Mouse (Mus musculus) forebrain, embryonic 13.5 days (tissue): ENCODE results near the gene Bach2. TPM values are rescaled to one million over a fixed set of nuclear protein-coding genes. Genes with fewer than 3 reads are reported as not detected.

ENCODE experiments used
- ATAC-seq: fragments of 200-750 bp; cut with Nextera tagmentation; 2 replicates; pipeline ENCODE4 v1.8.0; 2017
- H3K27ac ChIP-seq: fragments of 300-500 bp; sonication (generic); 2 replicates; pipeline ENCODE4 v1.5.1; 2015; ENCODE audit warnings: inconsistent platforms, mild to moderate bottlenecking, moderate library complexity
- H3K27me3 ChIP-seq: fragments of 300-500 bp; sonication (generic); 2 replicates; pipeline ENCODE4 v1.6.1; 2015; ENCODE audit warnings: mild to moderate bottlenecking, inconsistent platforms
- H3K36me3 ChIP-seq: fragments of 300-500 bp; sonication (generic); 2 replicates; pipeline ENCODE4 v1.6.1; 2015; ENCODE audit warnings: mild to moderate bottlenecking, inconsistent platforms; ENCODE audit not compliant: poor library complexity, severe bottlenecking
- H3K4me1 ChIP-seq: fragments of 300-500 bp; sonication (generic); 2 replicates; pipeline ENCODE4 v1.6.1; 2015; ENCODE audit warnings: inconsistent platforms
- H3K4me2 ChIP-seq: fragments of 300-500 bp; sonication (generic); 2 replicates; pipeline ENCODE4 v1.6.1; 2015; ENCODE audit warnings: inconsistent platforms, mild to moderate bottlenecking, moderate library complexity
- H3K4me3 ChIP-seq: fragments of 300-500 bp; sonication (generic); 2 replicates; pipeline ENCODE4 v1.5.1; 2015; ENCODE audit warnings: mild to moderate bottlenecking, inconsistent platforms
- H3K9ac ChIP-seq: fragments of 300-500 bp; sonication (generic); 2 replicates; pipeline ENCODE4 v1.6.1; 2015; ENCODE audit warnings: mild to moderate bottlenecking, inconsistent platforms
- H3K9me3 ChIP-seq: fragments of 300-500 bp; sonication (generic); replicated peaks from 2 replicates; pipeline ENCODE4 v1.6.1; 2016; ENCODE audit warnings: inconsistent platforms
- WGBS: fragments of 180-500 bp; shearing (Covaris S2); methylation state at CpG from one replicate; pipeline ENCODE4 v1.1.7; 2015; 5-methylcytosine and 5-hydroxymethylcytosine counted together
- polyA plus RNA-seq: library from polyadenylated mRNA; unstranded; fragments of >200 nt; fragmentation: Nextera tagmentation; extraction: Ambion mirVana; gene quantifications from 2 replicates; pipeline ENCODE4 v1.2.1, GENCODE M21; 2015

Bach2 gene
- polyA plus RNA-seq, 1 experiment from 2014 or later: 26.2 TPM

GRCm38 (mm10) chr4:32536870-32537508 is 298.4 kb downstream of the Bach2 start:
- 70% methylated on average over 8 of the region's 8 CpGs for WGBS

GRCm38 (mm10) chr4:32538088-32538487 is 299.5 kb downstream of the Bach2 start:
- peak; percentile 84 for ATAC-seq
- peaks cover 4% of the 10 kb centered on the region; the same call in 1 of the 2 replicates for H3K36me3 ChIP-seq
- H3K9me3 ChIP-seq: no peaks in the 10 kb centered on the region
- peak overlapping the region; percentile 17; the same call in 1 of the 2 replicates for H3K4me2 ChIP-seq
- peaks cover 47% of the 10 kb centered on the region for H3K4me1 ChIP-seq
- H3K4me3 ChIP-seq: no peak overlapping the region
- H3K27ac ChIP-seq: peak overlapping the region; percentile 63
- H3K27me3 ChIP-seq: no peaks in the 10 kb centered on the region
- WGBS: 6% methylated on average over 5 of the region's 5 CpGs
- no peak overlapping the region for H3K9ac ChIP-seq

More at GRCm38 (mm10) chr4:32536870-32537508, 298.4 kb downstream of the Bach2 start:
- H3K4me1 ChIP-seq: peaks cover 58% of the 10 kb centered on the region
- no peaks in the 10 kb centered on the region for H3K27me3 ChIP-seq
- H3K36me3 ChIP-seq: peaks cover 4% of the 10 kb centered on the region; the same call in 1 of the 2 replicates
- ATAC-seq: no peak
- H3K27ac ChIP-seq: 0 out of 2 replicates have a peak overlapping the region, but pooled peaks have one; percentile 23
- H3K4me2 ChIP-seq: no peak overlapping the region
- H3K9ac ChIP-seq: no peak overlapping the region
- no peaks in the 10 kb centered on the region for H3K9me3 ChIP-seq
- H3K4me3 ChIP-seq: no peak overlapping the region

- Histone ChIP-seq H3K27ac (peak overlapping the region; percentile 63), H3K9ac (no peak overlapping the region), H3K4me3 (no peak overlapping the region), H3K36me3 (peaks cover 4% of the 10 kb centered on the region; the same call in 1 of the 2 replicates), H3K4me2 (peak overlapping the region; percentile 17; the same call in 1 of the 2 replicates), H3K4me1 (peaks cover 43% of the 10 kb centered on the region), H3K9me3 (no peaks in the 10 kb centered on the region), H3K27me3 (no peaks in the 10 kb centered on the region)
- ATAC-seq: peak; percentile 58
- WGBS: 74% methylated on average over 4 of the region's 4 CpGs
Measured at GRCm38 (mm10) chr4:32538488-32538887, 299.9 kb downstream of the Bach2 start.

DNA sequence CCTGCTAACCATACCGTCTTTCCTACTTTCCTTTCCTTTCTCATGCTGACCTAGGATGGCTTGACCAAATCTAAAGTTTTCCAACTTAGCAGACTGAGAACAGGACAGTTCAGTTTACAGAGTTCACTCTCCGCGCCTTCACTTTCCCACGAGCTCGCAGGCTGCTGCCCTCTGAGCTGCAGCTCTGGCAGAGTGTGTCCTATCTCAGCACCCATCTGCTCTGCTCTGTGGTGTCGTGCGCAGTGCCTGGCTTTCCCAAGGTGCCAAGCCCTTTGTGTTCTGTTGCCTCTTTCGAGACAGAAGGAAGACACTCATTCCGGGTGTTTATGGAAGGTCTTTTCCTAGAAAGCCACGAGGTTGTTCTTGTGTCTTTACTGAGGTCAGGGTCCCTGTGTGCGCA is 300.4 kb downstream of the Bach2 start:
- Histone ChIP-seq H3K4me3 (no peak overlapping the region), H3K9ac (no peak overlapping the region), H3K4me1 (peaks cover 38% of the 10 kb centered on the region), H3K27me3 (no peaks in the 10 kb centered on the region), H3K36me3 (peaks cover 4% of the 10 kb centered on the region; the same call in 1 of the 2 replicates), H3K9me3 (no peaks in the 10 kb centered on the region), H3K4me2 (no peak overlapping the region), H3K27ac (peak overlapping the region; percentile 63)
- peak; percentile 38 for ATAC-seq
- WGBS: 83% methylated on average over 11 of the region's 11 CpGs

GRCm38 (mm10) chr4:32544821-32545545 is 306.4 kb downstream of the Bach2 start:
- 90% methylated on average over 14 of the region's 14 CpGs for WGBS
- Histone ChIP-seq H3K4me3 (no peak overlapping the region), H3K4me2 (no peak overlapping the region), H3K27ac (no peak overlapping the region), H3K27me3 (no peaks in the 10 kb centered on the region), H3K36me3 (peaks cover 4% of the 10 kb centered on the region; the same call in 1 of the 2 replicates), H3K9me3 (no peaks in the 10 kb centered on the region), H3K4me1 (no peaks in the 10 kb centered on the region), H3K9ac (no peak overlapping the region)
- no peak for ATAC-seq

- no peak overlapping the region for H3K4me3 ChIP-seq
- H3K27ac ChIP-seq: no peak overlapping the region
- H3K4me1 ChIP-seq: no peaks in the 10 kb centered on the region
- no peak overlapping the region for H3K4me2 ChIP-seq
- ATAC-seq: no peak
- no peak overlapping the region for H3K9ac ChIP-seq
- H3K9me3 ChIP-seq: no peaks in the 10 kb centered on the region
- H3K36me3 ChIP-seq: peaks cover 4% of the 10 kb centered on the region; the same call in 1 of the 2 replicates
- 90% methylated on average over 4 of the region's 4 CpGs for WGBS
- no peaks in the 10 kb centered on the region for H3K27me3 ChIP-seq
Measured at GRCm38 (mm10) chr4:32545548-32545947, 306.9 kb downstream of the Bach2 start.

DNA sequence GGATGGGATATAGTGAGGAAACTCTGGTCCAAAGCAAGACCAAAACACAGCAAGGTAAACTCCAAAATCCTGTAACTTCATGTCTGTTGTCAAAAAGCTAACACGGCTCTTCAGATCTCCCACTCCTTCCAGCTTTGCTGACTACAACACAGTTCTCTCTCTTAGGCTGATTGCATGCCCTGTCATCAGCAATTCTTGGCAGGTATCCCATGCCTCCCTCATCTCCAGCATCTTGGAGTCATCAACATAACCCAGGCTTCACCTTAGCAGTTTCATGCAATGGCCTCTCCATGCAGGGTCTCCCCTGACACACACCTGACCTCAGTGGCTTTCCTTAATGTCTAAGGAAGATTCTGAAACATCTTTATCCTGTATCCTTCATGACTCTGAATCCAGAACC is 310.5 kb downstream of the Bach2 start:
- no peak overlapping the region for H3K4me3 ChIP-seq
- H3K4me1 ChIP-seq: no peaks in the 10 kb centered on the region
- WGBS: 91% methylated on average over 1 of the region's 1 CpGs
- no peak overlapping the region for H3K4me2 ChIP-seq
- no peaks in the 10 kb centered on the region for H3K36me3 ChIP-seq
- H3K9me3 ChIP-seq: no peaks in the 10 kb centered on the region
- H3K9ac ChIP-seq: no peak overlapping the region
- no peak overlapping the region for H3K27ac ChIP-seq
- no peaks in the 10 kb centered on the region for H3K27me3 ChIP-seq
- no peak for ATAC-seq

DNA sequence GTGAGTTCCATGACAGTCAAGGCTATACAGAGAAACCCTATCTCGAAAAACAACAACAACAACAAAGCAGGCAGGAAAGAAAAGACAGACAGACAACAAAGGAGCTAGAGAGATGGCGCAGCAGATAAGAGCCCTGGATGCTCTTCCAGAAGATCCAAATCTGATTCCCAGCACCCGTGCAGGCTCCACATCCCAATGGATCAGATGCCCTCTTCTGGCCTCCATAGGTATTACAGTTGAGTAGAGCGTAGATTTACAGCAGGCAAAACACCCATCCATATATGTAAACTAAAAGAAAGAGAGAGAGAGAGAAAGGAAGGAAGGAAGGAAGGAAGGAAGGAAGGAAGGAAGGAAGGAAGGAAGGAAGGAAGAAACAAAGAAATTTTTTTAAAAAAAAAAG is 312.7 kb downstream of the Bach2 start:
- Histone ChIP-seq H3K4me1 (no peaks in the 10 kb centered on the region), H3K9ac (no peak overlapping the region), H3K27ac (no peak overlapping the region), H3K36me3 (no peaks in the 10 kb centered on the region), H3K27me3 (no peaks in the 10 kb centered on the region), H3K4me3 (no peak overlapping the region), H3K9me3 (no peaks in the 10 kb centered on the region), H3K4me2 (no peak overlapping the region)
- 48% methylated on average over 4 of the region's 4 CpGs for WGBS
- no peak for ATAC-seq

GRCm38 (mm10) chr4:32555506-32555905 is 316.9 kb downstream of the Bach2 start:
- no peak overlapping the region for H3K4me3 ChIP-seq
- 0 out of 2 replicates have a peak, but pooled peaks cover 4% of the 10 kb centered on the region for H3K9me3 ChIP-seq
- H3K27me3 ChIP-seq: no peaks in the 10 kb centered on the region
- no peak overlapping the region for H3K27ac ChIP-seq
- no peak overlapping the region for H3K4me2 ChIP-seq
- no peak for ATAC-seq
- 95% methylated on average over 7 of the region's 7 CpGs for WGBS
- H3K9ac ChIP-seq: no peak overlapping the region
- H3K36me3 ChIP-seq: peaks cover 4% of the 10 kb centered on the region; the same call in 1 of the 2 replicates
- H3K4me1 ChIP-seq: peaks cover 5% of the 10 kb centered on the region

DNA sequence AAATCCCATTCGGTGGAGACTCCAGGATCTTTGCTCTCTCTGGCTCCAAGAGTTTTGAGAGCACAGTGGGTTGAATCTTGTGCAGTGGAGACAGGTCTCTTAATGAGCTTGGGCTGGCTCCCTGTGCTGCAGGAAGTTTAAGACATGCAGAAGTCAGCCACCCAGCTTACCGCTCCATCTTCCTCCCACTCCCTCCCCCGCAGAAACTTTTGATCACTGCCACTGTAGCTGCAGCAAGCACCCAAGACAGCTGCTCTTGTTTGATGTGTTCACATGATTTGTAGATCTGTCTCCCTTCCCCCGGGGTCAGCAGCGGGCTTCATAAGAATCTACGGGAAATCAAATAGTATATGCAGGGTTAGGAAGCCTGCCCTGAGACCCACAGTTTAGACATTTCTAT is 321.6 kb downstream of the Bach2 start:
- H3K36me3 ChIP-seq: peaks cover 40% of the 10 kb centered on the region
- WGBS: 59% methylated on average over 6 of the region's 6 CpGs
- 0 out of 2 replicates have a peak, but pooled peaks have one; percentile 14 for ATAC-seq
- H3K4me2 ChIP-seq: no peak overlapping the region
- no peak overlapping the region for H3K4me3 ChIP-seq
- peaks cover 19% of the 10 kb centered on the region for H3K4me1 ChIP-seq
- no peaks in the 10 kb centered on the region for H3K27me3 ChIP-seq
- peak overlapping the region; percentile 63 for H3K27ac ChIP-seq
- H3K9me3 ChIP-seq: 0 out of 2 replicates have a peak, but pooled peaks cover 4% of the 10 kb centered on the region
- no peak overlapping the region; the same call in 1 of the 2 replicates for H3K9ac ChIP-seq

DNA sequence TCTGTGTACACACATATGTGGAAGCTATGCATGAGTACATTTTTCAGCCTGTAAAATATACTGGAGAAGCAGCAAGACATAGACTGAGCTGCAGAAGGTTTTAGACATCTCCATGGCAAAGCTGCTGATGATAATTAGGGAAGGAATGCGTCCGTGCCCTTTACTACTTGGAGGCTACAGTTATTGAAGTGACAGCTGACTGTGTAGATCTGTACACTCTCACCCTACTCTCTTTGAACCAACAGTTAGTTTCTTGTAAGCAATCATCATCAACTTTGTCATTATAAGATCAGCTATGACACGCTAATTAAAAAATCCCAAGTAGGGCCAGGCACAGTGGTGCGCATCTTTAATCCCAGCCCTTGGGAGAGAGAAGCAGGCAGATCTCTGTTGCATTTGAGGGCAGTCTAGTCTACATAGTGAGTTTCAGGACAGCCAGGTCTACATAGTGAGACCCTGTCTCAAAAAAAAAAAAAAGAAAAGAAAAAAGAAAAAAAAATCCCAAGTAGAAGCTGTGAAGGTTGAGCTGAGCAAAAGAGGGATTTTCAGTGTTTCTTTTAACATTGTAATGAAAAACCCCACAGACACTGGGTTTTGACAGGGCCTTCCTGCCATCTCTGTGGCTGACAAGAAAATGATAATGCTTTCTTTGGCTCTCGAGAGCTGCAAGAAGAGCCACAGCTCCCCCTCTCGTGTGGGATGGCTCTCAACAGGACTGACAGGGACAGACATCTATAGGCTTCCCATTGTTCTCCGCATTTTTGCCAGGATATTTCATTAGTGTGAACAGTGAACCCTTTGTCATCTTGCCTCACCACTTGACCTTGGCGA is 322.3 kb downstream of the Bach2 start:
- peak; percentile 59 for ATAC-seq
- H3K9ac ChIP-seq: no peak overlapping the region
- peaks cover 43% of the 10 kb centered on the region for H3K36me3 ChIP-seq
- H3K27ac ChIP-seq: peak overlapping the region; percentile 63
- H3K4me3 ChIP-seq: no peak overlapping the region
- no peaks in the 10 kb centered on the region for H3K27me3 ChIP-seq
- H3K9me3 ChIP-seq: 0 out of 2 replicates have a peak, but pooled peaks cover 4% of the 10 kb centered on the region
- peaks cover 19% of the 10 kb centered on the region for H3K4me1 ChIP-seq
- WGBS: 47% methylated on average over 8 of the region's 8 CpGs
- H3K4me2 ChIP-seq: no peak overlapping the region
